Mouse (Mus musculus): Measurements from ENCODE around the gene Cdcp2.

Cdcp2 gene

DNA sequence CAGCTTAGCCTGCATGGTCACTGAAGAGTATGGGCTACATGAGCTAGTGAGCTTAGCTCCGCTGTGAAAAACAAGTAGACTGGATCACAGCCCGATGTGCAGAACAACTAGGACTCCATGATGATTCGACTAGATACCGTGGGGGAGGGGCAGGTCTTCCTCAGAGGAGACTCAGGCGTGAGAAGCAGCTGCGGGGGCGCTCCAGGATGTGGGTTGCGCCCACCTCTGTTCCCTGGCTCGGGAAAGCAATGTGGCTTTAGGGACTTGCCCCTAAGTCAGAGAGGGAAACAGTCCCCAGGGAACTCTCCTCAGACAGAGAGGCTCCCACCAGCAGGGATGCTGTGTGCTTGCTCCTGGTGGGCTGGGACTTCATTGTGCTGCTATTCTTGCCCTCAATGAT is 33.8 kb downstream of the Cdcp2 start:
- no peak for DNase-seq (ENCODE audit: low read depth, low spot score)

DNA sequence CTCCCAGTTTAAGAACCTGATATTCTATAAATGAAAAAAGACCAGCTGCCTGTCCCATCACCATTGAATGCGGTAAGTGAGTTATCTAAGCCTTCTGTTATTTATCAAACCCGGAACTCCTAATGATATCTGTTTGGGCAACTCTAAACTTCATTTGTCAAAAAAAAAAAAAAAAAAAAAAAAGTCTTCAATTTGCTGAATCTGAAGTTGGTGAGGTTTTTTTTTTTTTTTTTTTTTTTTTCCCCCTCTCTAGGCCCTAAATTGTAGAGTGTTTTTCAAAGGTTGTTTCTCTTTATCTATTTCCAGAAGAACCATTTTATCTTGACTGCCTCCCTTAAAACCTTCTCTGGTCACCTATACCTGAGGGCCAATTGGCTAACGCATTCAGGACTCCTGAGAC is 38.2 kb downstream of the Cdcp2 start:
- no peak for DNase-seq (ENCODE audit: low read depth, low spot score)

DNA sequence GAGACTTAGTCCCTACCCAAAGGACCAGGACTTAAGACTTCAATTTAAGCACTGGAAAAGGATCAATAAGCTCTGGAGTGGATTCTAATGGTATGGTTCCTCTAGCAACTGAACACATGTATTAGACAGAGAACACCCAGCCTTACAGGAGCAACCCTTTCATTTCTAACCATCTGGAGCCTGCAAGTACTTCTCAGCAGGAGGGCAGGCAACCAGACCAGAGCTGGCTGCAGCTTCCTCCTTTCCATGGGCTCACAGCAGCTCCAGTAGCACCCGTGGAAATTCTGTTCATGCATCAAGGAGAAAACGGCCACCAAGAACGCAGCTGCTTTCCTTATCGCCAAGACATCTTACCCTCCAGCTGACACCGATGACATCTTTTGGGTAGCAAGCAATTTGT is 39.0 kb downstream of the Cdcp2 start:
- no peak for DNase-seq (ENCODE audit: low read depth, low spot score)

DNA sequence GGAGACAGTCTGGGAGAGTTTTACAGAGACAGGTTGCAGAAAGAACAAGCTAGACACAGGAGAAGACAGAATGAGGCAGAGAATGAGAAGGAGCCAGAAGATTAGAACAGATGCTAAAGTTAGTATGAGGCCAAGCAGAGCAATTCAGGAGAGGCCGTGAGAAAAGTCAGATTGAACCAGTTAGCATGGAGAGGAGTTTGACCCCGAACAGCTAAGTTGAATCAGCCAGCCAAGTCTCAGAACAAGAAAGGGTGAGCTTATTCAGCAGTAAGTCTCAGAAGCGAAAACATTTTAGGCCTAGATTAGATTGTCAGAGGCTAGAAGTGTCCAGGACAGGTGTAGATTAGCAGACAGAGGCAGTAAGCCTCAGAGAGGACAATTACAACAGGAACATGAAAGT is 39.8 kb downstream of the Cdcp2 start:
- DNase-seq (ENCODE audit: low read depth, low spot score), result no peak

DNA sequence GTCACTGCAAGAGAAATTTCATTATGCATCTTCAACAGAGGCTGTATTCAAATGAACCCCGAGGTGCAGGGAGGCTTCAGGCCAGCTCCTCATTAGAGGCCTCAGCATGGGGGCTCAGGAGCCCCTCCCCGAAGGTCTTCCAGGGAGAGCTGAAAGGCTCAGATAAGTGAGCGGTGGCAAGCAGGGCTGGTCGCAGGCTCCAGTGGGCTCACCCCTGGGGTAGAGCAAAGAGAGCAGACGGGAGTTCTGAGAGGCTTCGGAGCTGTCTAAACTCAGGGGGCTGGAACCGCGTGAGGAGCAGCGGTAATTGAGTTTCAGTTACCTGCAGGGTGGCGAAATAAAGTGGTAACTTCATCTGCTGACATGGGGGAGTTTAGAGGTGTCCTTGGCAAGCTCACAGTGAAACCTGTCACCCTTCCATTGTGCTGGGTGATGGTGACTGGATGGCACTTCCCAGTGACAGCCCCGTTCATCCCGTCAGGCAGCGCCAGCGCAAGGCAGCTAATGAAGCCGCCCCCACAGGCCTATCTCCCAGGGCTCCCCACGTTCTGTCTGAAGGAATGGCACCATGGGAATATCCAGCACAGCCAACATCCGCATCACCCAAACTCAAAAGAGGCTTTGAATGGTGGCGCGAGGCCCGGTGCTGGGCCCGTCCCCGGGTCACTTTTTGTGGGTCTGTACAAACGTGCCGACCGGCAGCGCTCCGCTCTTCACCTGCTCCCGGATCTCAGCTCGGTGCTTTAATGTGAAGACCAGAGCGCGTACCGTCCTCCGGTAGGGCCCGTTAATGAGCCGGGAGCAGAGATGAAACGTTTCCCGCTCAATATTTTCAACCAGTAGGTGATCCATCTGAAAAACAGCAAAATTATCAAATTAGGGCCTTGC is 42.5 kb downstream of the Cdcp2 start:
- DNase-seq (ENCODE audit: low read depth, low spot score), result no peak

DNA sequence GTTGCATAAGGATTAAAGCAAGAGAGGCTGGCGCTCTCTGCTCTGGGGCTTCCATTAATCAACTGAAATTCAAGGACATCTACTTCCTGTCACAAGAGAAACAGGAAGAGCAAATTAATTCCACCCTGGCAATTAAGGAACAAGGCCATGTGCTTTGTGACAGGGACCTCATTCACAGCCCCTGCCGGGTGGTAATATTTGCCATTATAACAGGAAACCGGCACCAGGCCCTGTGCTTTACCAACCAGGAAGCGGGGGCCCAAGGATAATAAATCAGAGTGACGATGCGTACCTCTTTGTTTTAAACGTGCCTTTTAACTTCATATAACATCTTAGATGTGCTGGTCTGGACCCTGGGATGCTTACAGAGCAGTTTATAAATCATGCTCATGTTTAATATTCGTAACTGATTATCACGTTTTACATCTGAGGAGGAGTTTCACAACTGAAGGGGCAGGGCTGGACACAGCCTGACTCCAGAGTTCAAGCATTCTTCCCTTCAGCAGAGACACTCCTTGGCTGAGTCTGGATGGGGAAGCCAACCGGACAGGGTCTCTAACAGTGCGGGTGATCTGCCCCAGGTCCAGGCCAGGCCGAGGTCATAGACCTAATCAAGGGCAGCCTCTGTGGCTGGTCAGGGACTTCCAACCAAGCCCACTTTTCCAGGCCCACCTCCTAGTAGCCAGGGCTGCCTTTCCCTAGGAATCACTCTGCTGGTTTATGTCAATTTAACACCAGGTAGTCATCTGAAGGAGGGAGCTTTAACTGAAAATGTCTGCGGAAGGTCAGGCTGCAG is 43.3 kb downstream of the Cdcp2 start:
- no peak for DNase-seq (ENCODE audit: low read depth, low spot score)

DNA sequence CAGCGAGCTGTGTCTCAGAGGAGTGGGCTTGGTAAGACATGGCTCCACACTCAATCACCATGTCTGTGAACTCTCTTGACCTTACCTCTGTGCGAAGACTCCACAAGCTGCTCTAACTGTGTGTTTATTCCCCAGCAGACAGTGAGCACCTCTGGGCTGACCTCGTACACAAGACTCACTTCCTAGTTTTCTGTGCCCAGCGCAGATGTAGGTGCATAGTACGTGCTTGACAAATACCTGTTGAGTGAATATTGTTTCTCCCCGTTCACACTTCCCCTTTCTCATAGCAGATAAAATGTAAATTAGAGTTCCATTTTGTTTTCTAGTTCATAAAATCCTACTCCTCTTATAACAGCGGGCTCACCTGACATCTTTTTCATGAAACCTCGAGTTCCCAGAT is 46.8 kb downstream of the Cdcp2 start:
- DNase-seq (ENCODE audit: low read depth, low spot score), result no peak

DNA sequence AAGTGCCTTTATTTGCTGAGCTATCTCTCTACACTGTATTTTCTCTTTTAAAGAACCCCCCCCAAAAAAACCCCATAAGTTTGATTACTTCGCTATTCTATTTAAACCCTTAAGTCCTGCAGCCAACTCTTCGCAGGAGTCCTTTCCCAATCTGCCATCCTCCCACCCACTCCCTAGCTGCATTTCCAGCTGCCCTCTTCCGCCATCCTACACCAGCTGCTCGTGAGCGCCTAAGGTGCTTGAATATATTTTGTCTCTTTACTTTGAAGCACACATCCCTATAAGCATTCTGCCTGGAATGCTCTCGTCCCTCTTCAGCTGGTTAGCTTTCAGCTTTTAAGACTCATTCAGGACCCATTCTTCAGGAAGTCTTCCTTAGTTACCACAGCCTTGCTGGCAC is 54.3 kb downstream of the Cdcp2 start:
- DNase-seq (ENCODE audit: low read depth, low spot score), result peak; percentile 80

DNA sequence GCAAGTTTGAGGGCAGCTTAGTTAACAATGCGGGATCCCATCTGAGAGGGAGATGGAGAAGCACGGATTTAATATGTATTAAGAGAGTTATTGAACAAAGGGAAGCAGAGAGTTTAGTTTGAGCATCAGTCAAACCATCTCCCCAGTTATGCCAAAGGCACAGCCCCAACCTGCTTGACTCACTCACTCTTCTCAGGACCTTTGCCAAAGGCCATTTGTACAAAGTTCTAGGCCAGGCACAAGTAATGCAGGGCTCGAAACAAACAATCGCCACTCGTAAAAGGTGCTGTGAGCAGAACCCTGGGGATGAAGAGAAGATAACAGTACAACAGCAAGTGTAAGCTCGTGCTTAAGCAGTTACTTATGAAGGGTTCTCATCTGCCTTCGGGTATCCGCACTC is 55.9 kb downstream of the Cdcp2 start:
- DNase-seq (ENCODE audit: low read depth, low spot score), result no peak

DNA sequence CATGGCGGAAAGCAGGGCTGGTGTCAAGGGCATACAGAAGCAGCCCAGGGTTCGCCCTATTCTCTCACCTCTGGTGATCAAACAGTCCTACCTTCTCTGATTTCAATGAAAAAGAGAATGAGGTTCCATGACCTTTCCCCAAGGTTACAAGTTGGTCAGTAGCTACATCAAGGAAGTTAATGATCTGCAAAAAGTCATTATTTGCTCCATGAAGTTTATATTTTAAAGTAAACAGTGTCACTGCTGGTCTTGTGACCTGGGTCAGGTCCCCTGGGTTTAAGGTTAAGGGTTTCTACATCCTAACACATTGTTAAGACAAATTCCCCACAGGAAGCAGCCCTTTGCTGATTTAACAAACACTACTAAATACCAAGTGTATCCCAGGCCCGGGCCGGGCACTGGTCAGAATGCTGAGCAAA is 60.3 kb downstream of the Cdcp2 start:
- no peak for DNase-seq (ENCODE audit: low read depth, low spot score)

DNA sequence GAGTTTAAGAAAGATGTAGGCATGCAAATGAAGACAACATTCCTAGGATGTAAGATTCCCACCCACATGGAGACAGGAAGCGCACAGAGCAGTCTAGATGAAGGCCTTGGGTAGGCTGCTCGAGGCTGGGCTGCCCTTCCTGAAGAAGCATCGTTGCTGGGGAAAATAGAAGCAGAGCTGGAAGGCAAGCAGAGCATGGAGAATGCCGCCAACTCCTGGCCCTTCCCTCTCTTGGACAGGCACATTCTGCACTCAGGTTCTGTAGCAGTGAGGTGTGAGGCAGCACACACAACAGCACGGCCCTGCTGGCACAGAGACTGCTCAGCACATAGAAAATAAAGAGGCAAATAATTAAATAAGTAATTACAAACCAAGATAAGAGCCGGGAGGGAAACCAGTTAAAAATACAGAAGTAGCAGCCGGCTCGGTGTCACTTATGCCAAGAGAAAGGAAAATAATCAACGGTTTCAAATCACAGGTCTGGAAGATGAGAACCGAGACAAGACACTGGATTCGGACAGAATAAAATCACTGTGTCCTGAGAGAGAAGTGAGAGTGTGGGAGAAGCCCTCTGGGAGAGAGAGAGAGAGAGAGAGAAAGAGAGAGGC is 62.6 kb downstream of the Cdcp2 start:
- DNase-seq (ENCODE audit: low read depth, low spot score), result no peak

DNA sequence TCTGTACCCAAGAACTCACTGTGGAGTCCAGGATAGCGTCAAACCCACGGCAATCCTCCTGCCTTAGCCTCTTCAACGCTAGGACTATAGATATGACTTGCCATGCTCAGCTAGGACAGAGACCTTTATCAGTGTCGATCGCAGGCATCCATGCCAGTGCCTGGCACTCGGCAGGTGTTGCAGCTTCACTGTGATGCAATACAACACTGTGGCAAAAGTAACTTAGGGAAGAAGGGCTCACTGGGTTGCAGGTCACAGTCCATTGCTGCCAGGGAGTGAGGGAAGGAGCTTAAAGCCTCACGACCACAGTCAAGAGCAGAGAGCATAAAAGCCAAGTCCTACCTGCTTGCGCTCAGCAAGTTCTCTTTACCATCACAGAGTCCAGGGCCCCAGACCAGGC is 63.5 kb downstream of the Cdcp2 start:
- no peak for DNase-seq (ENCODE audit: low read depth, low spot score)
